Mouse (Mus musculus): ENCODE measurements around the gene Tespa1. TPM values are rescaled to one million over a fixed set of nuclear protein-coding genes. Genes with fewer than 3 reads are reported as not detected.

Gene Tespa1
- polyA plus RNA-seq, 2 experiments = 0.93 to 1.3 TPM

DNA sequence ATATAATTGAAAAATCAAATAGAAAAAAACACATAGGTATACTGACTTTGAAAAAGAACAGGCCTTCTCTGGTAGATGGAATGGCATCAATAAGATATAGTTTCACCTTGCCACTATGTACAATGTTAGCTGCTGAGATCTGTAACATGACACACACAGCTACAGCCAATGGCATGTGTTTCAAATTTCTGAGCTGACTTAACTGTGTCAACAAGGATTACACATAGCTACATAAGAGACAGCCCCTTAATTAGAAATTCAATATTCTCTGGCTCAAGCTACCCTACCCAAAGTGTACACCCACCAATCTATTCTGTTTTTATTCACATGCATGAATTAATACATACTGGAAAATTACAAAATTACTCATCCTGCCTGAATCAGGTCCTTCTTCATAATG, 45.7 kb downstream of the Tespa1 start:
- Histone ChIP-seq H3K4me1 (replicated peaks; ENCODE audit: control insufficient read depth in 2 of 2, insufficient read depth in 2 of 2, low read length in 1 of 2) (no peaks in the 10 kb centered on the region), H3K36me3 (replicated peaks; ENCODE audit: control insufficient read depth, insufficient read depth, low read depth) (no peaks in the 10 kb centered on the region), H3K9me3 (ENCODE audit: control insufficient read depth, low read length) (no peaks in the 10 kb centered on the region), H3K4me2 (ENCODE audit: low read depth) (no peak overlapping the region), H3K27me3 (ENCODE audit: control insufficient read depth, insufficient read depth, low read length) (no peaks in the 10 kb centered on the region), H3K4me3 (ENCODE audit: insufficient read depth in 1 of 2, low read depth in 2 of 2, low read length in 2 of 2) (no peak overlapping the region), H3K9ac (replicated peaks) (no peak overlapping the region), H3K27ac (no peak overlapping the region)
- TF ChIP-seq CTCF (IDR thresholded peaks at IDR 0.05; ENCODE audit: low read depth) (no peak), EP300 (IDR thresholded peaks at IDR 0.05; ENCODE audit: low read depth) (no peak)
- ATAC-seq (ENCODE audit: insufficient read depth) (no peak), DNase-seq (ENCODE audit: low read depth in 3 of 3, low spot score in 3 of 3) (no peak)

- no peaks in the 10 kb centered on the region for H3K9me3 ChIP-seq (ENCODE audit: control insufficient read depth, low read length)
- 68% methylated on average over 2 of the region's 2 CpGs for WGBS (ENCODE audit: insufficient replicate concordance)
- no peaks in the 10 kb centered on the region for H3K4me1 ChIP-seq (replicated peaks; ENCODE audit: control insufficient read depth in 2 of 2, insufficient read depth in 2 of 2, low read length in 1 of 2)
- H3K36me3 ChIP-seq (replicated peaks; ENCODE audit: control insufficient read depth, insufficient read depth, low read depth) = no peaks in the 10 kb centered on the region
- no peak overlapping the region for H3K4me3 ChIP-seq (ENCODE audit: insufficient read depth in 1 of 2, low read depth in 2 of 2, low read length in 2 of 2)
- no peak overlapping the region for H3K9ac ChIP-seq (replicated peaks)
- no peaks in the 10 kb centered on the region for H3K27me3 ChIP-seq (ENCODE audit: control insufficient read depth, insufficient read depth, low read length)
- DNase-seq (ENCODE audit: low read depth in 3 of 3, low spot score in 3 of 3) (no peak), ATAC-seq (ENCODE audit: insufficient read depth) (no peak)
- no peak overlapping the region for H3K4me2 ChIP-seq (ENCODE audit: low read depth)
- TF ChIP-seq EP300 (IDR thresholded peaks at IDR 0.05; ENCODE audit: low read depth) (no peak), CTCF (IDR thresholded peaks at IDR 0.05; ENCODE audit: low read depth) (no peak)
- H3K27ac ChIP-seq = no peak overlapping the region
Measured at GRCm38 (mm10) chr10:130370005-130370682, 47.5 kb downstream of the Tespa1 start.

GRCm38 (mm10) chr10:130371644-130372043, 49.0 kb downstream of the Tespa1 start:
- no peak for TF ChIP-seq EP300 (IDR thresholded peaks at IDR 0.05; ENCODE audit: low read depth)
- no peak for TF ChIP-seq CTCF (IDR thresholded peaks at IDR 0.05; ENCODE audit: low read depth)
- 50% methylated on average over 1 of the region's 1 CpGs for WGBS (ENCODE audit: insufficient replicate concordance)
- H3K4me1 ChIP-seq (replicated peaks; ENCODE audit: control insufficient read depth in 2 of 2, insufficient read depth in 2 of 2, low read length in 1 of 2) = no peaks in the 10 kb centered on the region
- no peak overlapping the region for H3K27ac ChIP-seq
- H3K4me3 ChIP-seq (ENCODE audit: insufficient read depth in 1 of 2, low read depth in 2 of 2, low read length in 2 of 2) = no peak overlapping the region
- H3K9me3 ChIP-seq (ENCODE audit: control insufficient read depth, low read length) = no peaks in the 10 kb centered on the region
- H3K9ac ChIP-seq (replicated peaks) = no peak overlapping the region
- H3K4me2 ChIP-seq (ENCODE audit: low read depth) = no peak overlapping the region
- DNase-seq (ENCODE audit: low read depth in 3 of 3, low spot score in 3 of 3) (no peak), ATAC-seq (ENCODE audit: insufficient read depth) (no peak)
- no peaks in the 10 kb centered on the region for H3K36me3 ChIP-seq (replicated peaks; ENCODE audit: control insufficient read depth, insufficient read depth, low read depth)
- H3K27me3 ChIP-seq (ENCODE audit: control insufficient read depth, insufficient read depth, low read length) = no peaks in the 10 kb centered on the region

GRCm38 (mm10) chr10:130372491-130373173, 50.0 kb downstream of the Tespa1 start:
- H3K4me2 ChIP-seq (ENCODE audit: low read depth) = no peak overlapping the region
- peak; percentile 42; the same call in 1 of the 2 replicates for ATAC-seq (ENCODE audit: insufficient read depth)
- H3K4me1 ChIP-seq (replicated peaks; ENCODE audit: control insufficient read depth in 2 of 2, insufficient read depth in 2 of 2, low read length in 1 of 2) = no peaks in the 10 kb centered on the region
- no peaks in the 10 kb centered on the region for H3K27me3 ChIP-seq (ENCODE audit: control insufficient read depth, insufficient read depth, low read length)
- WGBS (ENCODE audit: insufficient replicate concordance) = 40% methylated on average over 2 of the region's 2 CpGs
- no peaks in the 10 kb centered on the region for H3K36me3 ChIP-seq (replicated peaks; ENCODE audit: control insufficient read depth, insufficient read depth, low read depth)
- H3K9me3 ChIP-seq (ENCODE audit: control insufficient read depth, low read length) = no peaks in the 10 kb centered on the region
- H3K4me3 ChIP-seq (ENCODE audit: insufficient read depth in 1 of 2, low read depth in 2 of 2, low read length in 2 of 2) = no peak overlapping the region
- no peak overlapping the region for H3K9ac ChIP-seq (replicated peaks)
- H3K27ac ChIP-seq = no peak overlapping the region
- DNase-seq (ENCODE audit: low read depth in 3 of 3, low spot score in 3 of 3) = no peak
- TF ChIP-seq CTCF (IDR thresholded peaks at IDR 0.05; ENCODE audit: low read depth) (no peak), EP300 (IDR thresholded peaks at IDR 0.05; ENCODE audit: low read depth) (no peak; the same call in 1 of the 2 replicates)

GRCm38 (mm10) chr10:130375145-130375544, 52.5 kb downstream of the Tespa1 start:
- DNase-seq (ENCODE audit: low read depth in 3 of 3, low spot score in 3 of 3) = no peak
- no peak overlapping the region for H3K9ac ChIP-seq (replicated peaks)
- no peaks in the 10 kb centered on the region for H3K9me3 ChIP-seq (ENCODE audit: control insufficient read depth, low read length)
- 59% methylated on average over 2 of the region's 2 CpGs for WGBS (ENCODE audit: insufficient replicate concordance)
- no peak overlapping the region for H3K4me3 ChIP-seq (ENCODE audit: insufficient read depth in 1 of 2, low read depth in 2 of 2, low read length in 2 of 2)
- H3K27me3 ChIP-seq (ENCODE audit: control insufficient read depth, insufficient read depth, low read length) = no peaks in the 10 kb centered on the region
- H3K27ac ChIP-seq = no peak overlapping the region
- TF ChIP-seq EP300 (IDR thresholded peaks at IDR 0.05; ENCODE audit: low read depth) = no peak
- no peak for TF ChIP-seq CTCF (IDR thresholded peaks at IDR 0.05; ENCODE audit: low read depth)
- H3K4me2 ChIP-seq (ENCODE audit: low read depth) = no peak overlapping the region
- peak; percentile 30; the same call in 1 of the 2 replicates for ATAC-seq (ENCODE audit: insufficient read depth)
- H3K4me1 ChIP-seq (replicated peaks; ENCODE audit: control insufficient read depth in 2 of 2, insufficient read depth in 2 of 2, low read length in 1 of 2) = no peaks in the 10 kb centered on the region
- H3K36me3 ChIP-seq (replicated peaks; ENCODE audit: control insufficient read depth, insufficient read depth, low read depth) = no peaks in the 10 kb centered on the region
